Mouse (Mus musculus): ENCODE results near the gene Nt5m. TPM values are rescaled to one million over a fixed set of nuclear protein-coding genes. Genes with fewer than 3 reads are reported as not detected.
A peak's percentile ranks its signal among the peaks of the same experiment; 100 is the strongest.
"Not testable (repeated sequence)": the region's sequence is repeated elsewhere in the genome, so short reads cannot be mapped to it uniquely, and the experiment has no call there.

The Nt5m gene
- polyA plus RNA-seq, 1 experiment = 57.5 TPM

DNA sequence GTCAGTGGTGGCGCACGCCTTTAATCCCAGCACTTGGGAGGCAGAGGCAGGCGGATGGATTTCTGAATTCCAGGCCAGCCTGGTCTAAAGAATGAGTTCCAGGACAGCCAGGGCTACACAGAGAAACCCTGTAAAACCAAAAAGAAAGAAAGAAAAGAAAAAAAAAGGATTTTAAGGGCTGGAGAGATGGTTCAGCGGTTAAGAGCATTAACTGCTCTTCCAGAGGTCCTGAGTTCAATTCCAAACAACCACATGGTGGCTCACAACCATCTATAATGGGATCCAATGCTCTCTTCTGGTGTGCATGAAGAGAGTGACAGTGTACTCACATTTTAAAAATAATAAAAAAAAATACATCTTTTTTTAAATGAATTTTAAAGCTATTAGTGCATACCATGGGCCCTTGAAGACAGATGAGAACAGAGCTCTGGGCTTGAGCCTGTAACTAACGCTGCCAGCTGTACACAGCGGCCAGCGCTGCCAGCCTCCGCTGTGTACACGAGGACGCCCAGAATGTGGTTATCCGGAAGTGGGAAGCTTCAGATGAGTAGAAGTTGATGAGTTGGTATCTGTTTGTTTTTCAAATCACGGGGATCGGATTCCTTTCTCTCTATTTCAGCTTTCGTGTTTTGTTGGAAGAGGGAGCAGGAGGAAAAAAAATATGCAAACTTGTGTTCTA, 28.6 kb upstream of the Nt5m start:
- no peak for DNase-seq (ENCODE audit: low read depth)
- TF ChIP-seq POLR2A (IDR thresholded peaks at IDR 0.05; ENCODE audit: borderline replicate concordance, extremely low read depth, insufficient read depth, insufficient read length, poor library complexity, severe bottlenecking) (no peak), CTCF (IDR thresholded peaks at IDR 0.05; ENCODE audit: borderline replicate concordance, extremely low read depth, insufficient read depth, insufficient read length) (no peak)

DNA sequence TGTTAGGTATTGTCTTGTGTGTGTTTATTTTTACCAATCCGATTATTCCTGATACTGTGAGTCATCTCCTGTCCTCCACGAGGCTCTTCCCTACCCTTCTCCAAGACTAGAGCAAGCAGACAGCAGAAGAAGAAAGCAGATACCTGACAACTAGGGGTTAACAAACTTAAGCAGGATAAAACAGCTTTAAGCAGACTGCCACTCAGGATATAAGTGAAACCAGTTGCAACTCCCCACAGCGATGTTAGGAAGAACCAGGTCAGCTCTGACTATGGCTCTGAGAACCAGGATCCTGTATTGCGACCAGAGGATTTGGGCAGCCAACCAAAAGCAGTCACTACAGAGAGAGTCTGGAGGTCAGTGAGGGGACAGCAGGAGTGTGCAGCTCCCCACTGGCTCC, 28.0 kb upstream of the Nt5m start:
- TF ChIP-seq POLR2A (IDR thresholded peaks at IDR 0.05; ENCODE audit: borderline replicate concordance, extremely low read depth, insufficient read depth, insufficient read length, poor library complexity, severe bottlenecking) (no peak), CTCF (IDR thresholded peaks at IDR 0.05; ENCODE audit: borderline replicate concordance, extremely low read depth, insufficient read depth, insufficient read length) (no peak)
- DNase-seq (ENCODE audit: low read depth) = no peak

DNA sequence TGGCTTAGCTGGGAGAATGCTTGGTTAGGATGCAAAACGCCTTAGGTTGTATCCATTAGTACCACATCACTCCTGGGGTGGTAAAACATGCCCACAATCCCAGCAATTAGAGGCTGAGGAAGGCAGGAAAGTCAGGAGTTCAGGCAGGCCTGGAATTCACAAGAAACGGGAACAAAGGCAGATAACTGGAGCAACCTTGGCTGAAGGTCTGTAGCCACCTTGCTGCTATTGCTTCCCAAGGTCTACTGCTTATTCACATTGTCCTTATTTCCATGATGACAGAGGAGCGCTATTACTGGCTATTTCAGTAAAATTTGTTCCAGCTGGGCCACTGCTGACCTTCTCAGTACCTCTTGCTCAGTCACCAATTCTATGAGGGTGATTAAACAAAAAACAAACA, 26.0 kb upstream of the Nt5m start:
- TF ChIP-seq POLR2A (IDR thresholded peaks at IDR 0.05; ENCODE audit: borderline replicate concordance, extremely low read depth, insufficient read depth, insufficient read length, poor library complexity, severe bottlenecking) (no peak), CTCF (IDR thresholded peaks at IDR 0.05; ENCODE audit: borderline replicate concordance, extremely low read depth, insufficient read depth, insufficient read length) (no peak)
- no peak for DNase-seq (ENCODE audit: low read depth)

DNA sequence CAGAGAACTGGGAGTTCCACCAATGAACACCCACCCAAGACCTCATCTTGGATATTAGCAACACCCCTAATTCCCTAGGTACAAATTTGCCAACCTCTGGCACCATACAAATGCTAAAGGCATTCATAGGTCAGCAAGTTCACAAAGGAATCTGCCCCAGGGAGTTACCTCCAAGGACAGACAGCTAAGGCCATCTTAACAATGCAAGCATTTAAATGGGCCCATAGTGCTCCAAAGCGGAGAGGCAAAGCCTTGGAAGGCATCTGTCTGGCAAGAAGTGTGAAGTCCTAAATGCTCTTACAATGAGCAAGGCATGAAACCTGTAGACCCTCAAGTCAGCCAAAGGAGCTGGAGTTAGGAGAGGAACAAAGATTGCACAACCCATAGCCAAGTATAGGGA, 24.9 kb upstream of the Nt5m start:
- no peak for TF ChIP-seq CTCF (IDR thresholded peaks at IDR 0.05; ENCODE audit: borderline replicate concordance, extremely low read depth, insufficient read depth, insufficient read length)
- TF ChIP-seq POLR2A (IDR thresholded peaks at IDR 0.05; ENCODE audit: borderline replicate concordance, extremely low read depth, insufficient read depth, insufficient read length, poor library complexity, severe bottlenecking) = no peak
- DNase-seq (ENCODE audit: low read depth) = no peak

DNA sequence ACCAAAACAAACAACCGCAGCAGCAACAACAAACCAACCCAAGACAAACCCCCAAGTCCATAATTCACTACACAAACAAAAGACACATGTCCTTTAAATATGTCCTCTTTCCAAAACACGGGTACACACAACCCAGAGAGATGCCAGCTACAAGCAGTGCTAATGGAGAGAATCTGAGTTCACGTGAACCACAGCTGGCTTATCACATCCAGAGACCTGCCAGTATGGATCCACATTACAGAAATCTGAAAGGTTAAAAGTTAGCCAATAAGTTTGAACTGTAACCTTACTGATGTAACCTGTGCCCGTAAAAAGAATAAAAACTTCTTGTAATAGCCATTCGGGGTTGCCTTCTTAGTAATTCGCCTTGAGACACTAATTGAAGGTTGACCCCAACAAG, 24.3 kb upstream of the Nt5m start:
- TF ChIP-seq CTCF (IDR thresholded peaks at IDR 0.05; ENCODE audit: borderline replicate concordance, extremely low read depth, insufficient read depth, insufficient read length) = no peak
- TF ChIP-seq POLR2A (IDR thresholded peaks at IDR 0.05; ENCODE audit: borderline replicate concordance, extremely low read depth, insufficient read depth, insufficient read length, poor library complexity, severe bottlenecking) = no peak
- DNase-seq (ENCODE audit: low read depth) = no peak

DNA sequence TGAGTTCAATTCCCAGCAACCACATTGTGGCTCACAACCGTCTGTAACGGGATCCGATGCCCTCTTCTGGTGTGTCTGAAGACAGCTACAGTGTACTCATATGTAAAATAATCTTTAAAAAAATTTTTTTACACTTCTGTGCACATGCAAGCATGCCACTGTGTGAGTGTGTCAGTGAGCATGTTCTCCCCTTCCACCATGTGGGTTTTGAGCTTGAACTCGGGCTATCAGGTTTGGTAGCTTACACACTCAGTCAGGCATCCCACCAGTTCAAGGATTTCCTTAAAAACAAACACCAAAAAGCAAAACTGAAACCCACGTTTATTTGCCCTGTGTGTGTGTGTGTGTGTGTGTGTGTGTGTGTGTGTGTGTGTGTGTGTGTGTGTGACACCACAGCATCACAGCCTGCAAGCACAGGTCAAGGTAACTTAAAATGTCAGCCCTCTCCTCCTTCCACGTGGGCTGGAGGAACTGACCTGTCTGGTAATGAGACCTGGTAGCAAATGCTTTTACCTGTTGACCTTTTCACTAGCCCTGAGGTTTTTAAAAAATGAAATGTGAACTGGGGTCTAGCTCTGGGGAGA, 23.7 kb upstream of the Nt5m start:
- TF ChIP-seq CTCF (IDR thresholded peaks at IDR 0.05; ENCODE audit: borderline replicate concordance, extremely low read depth, insufficient read depth, insufficient read length) (no peak), POLR2A (IDR thresholded peaks at IDR 0.05; ENCODE audit: borderline replicate concordance, extremely low read depth, insufficient read depth, insufficient read length, poor library complexity, severe bottlenecking) (no peak)
- no peak for DNase-seq (ENCODE audit: low read depth)

DNA sequence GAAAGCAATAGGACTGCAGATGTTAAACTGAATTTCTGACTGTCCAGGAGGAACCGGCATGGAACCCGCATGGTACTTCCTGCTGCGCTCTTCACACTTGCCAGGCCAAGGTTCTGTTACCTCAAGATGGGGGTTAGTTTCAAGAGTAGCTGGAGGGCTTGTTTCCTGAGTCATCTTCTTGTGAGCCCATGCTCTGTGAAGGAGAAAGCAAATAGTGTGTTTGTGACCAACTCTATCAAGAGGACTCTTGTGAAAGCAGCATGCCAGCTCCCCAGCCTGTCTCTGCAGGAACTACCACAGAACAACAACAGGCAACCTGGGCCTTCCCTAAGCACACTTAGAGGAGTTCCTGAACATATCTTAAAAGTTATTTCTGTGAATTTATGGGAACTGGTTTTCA, 21.3 kb upstream of the Nt5m start:
- DNase-seq (ENCODE audit: low read depth) = no peak
- TF ChIP-seq CTCF (IDR thresholded peaks at IDR 0.05; ENCODE audit: borderline replicate concordance, extremely low read depth, insufficient read depth, insufficient read length) (no peak), POLR2A (IDR thresholded peaks at IDR 0.05; ENCODE audit: borderline replicate concordance, extremely low read depth, insufficient read depth, insufficient read length, poor library complexity, severe bottlenecking) (no peak)

DNA sequence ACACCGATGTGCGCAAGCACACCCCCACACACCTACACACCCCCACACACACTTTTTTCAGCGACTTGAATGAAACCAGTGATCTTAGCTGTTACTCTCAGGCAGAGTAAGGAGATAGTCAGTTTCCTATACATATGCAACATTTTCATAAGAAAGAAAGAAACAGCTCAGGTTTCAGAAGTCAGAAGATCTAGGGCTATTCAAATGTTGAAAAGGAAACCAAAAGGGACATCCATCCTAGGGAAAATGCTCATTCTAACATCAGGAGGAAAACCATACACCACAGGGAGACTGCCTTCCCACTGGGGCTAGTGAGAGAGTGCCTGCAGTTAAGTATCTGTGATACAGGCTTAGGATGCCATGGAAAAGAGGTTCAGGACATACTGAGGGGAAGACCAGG, 17.6 kb upstream of the Nt5m start:
- TF ChIP-seq CTCF (IDR thresholded peaks at IDR 0.05; ENCODE audit: borderline replicate concordance, extremely low read depth, insufficient read depth, insufficient read length) = no peak
- TF ChIP-seq POLR2A (IDR thresholded peaks at IDR 0.05; ENCODE audit: borderline replicate concordance, extremely low read depth, insufficient read depth, insufficient read length, poor library complexity, severe bottlenecking) = no peak
- DNase-seq (ENCODE audit: low read depth) = no peak

DNA sequence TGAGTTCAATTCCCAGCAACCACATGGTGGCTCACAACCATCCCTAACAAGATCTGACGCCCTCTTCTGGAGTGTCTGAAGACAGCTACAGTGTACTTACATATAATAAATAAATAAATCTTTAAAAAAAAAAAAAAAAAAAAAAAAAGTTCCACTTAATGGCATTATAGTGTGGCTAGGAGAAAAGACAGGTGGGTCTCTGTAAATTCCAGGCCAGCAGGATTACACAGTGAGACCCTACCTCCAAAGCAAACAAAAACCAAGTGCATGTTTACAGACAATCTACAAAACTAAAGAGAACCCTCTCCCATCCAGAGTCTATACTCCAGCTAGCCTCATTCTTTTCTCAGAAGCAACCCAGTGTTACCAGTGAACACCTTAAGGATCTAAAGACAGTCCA, 1.5 kb upstream of the Nt5m start:
- DNase-seq (ENCODE audit: low read depth) = not testable (repeated sequence)

DNA sequence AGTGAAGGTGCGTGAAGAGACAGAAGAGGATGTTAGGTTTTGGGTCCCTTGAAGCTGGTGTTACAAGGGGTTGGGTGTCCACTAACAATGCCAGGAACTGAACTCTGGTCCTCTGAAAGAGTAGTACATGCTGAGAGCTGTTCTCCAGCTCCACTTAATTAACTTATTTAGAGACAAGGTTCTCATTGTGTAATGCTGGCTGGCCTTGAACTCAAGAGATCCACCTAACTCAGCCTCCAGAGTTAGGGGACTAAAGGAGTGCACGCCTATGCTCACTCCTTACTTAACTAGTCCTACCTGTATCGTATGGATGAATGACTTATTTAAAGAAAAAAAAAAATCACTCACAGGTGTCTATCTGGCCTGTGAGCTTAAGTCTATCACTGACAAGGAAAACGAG, 821 bp upstream of the Nt5m start:
- DNase-seq (ENCODE audit: low read depth) = peak; percentile 2
- TF ChIP-seq CTCF (IDR thresholded peaks at IDR 0.05; ENCODE audit: borderline replicate concordance, extremely low read depth, insufficient read depth, insufficient read length) = no peak
- no peak for TF ChIP-seq POLR2A (IDR thresholded peaks at IDR 0.05; ENCODE audit: borderline replicate concordance, extremely low read depth, insufficient read depth, insufficient read length, poor library complexity, severe bottlenecking)

DNA sequence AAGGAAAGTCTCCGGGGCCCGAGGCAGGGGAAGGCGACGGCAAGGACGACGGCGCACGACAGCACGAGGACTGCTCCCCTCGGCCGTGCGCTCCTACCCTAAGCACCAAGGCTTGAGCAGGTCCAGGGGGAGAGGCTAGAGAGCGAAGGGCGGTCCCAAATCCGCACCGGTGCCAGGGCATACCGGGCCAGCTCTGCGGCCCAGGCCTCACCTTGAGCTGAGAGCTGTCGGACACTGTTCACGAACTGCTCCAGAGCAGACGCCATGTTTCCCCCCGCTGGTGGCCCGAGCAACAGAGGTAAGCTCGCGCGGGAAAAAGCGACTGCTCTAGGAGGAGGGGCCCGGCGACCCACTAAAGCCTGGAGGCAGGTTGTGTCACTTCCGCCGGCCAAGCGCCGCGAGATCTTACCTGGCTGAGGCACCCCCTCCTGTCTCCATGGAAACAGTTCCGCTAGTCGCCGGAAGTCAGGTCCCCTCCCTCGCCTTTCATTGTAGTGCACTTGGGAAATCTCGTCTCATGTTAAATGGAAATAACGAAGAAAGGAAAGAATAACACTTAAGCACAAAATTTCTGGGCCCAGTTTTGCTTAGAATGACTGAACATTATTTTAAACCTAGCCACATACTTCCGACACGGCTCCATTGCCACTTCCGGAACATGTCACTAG, 346 bp downstream of the Nt5m start, which contains the start of gene Cops3:
Gene Cops3, minus strand, starts transcription at position 380 of the 668 bp plus-strand sequence.
- DNase-seq (ENCODE audit: low read depth) = peak; percentile 99

DNA sequence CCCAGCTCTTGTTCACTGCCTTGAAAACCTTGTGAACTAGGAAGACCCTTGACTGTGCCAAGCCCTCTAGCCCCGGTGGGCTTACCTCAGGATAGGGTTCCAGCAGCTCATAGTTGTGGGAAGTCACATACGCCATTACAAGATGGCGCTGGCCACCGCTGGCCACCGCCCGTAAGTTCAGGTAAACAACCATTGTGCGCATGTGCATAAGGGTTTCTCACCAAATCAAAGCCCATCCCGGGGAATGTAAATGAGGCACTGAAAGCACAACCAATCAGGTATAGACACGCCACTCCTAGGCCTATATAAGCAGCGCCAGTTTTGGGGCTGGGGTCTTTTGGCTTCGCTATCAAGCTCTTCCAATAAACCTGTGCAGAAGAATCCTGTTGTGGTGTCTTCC, 7.1 kb downstream of the Nt5m start:
- no peak for TF ChIP-seq CTCF (IDR thresholded peaks at IDR 0.05; ENCODE audit: borderline replicate concordance, extremely low read depth, insufficient read depth, insufficient read length)
- no peak for TF ChIP-seq POLR2A (IDR thresholded peaks at IDR 0.05; ENCODE audit: borderline replicate concordance, extremely low read depth, insufficient read depth, insufficient read length, poor library complexity, severe bottlenecking)
- DNase-seq (ENCODE audit: low read depth) = no peak

More for the DNA sequence above, 346 bp downstream of the Nt5m start, which contains the start of gene Cops3:
- peak; percentile 81; the same call in 1 of the 2 replicates for TF ChIP-seq POLR2A (IDR thresholded peaks at IDR 0.05; ENCODE audit: borderline replicate concordance, extremely low read depth, insufficient read depth, insufficient read length, poor library complexity, severe bottlenecking)
- TF ChIP-seq CTCF (IDR thresholded peaks at IDR 0.05; ENCODE audit: borderline replicate concordance, extremely low read depth, insufficient read depth, insufficient read length) = no peak
